Mouse (Mus musculus) midbrain, embryonic 16.5 days (tissue): ENCODE data around the gene Atp2c2. TPM values are rescaled to one million over a fixed set of nuclear protein-coding genes. Genes with fewer than 3 reads are reported as not detected.

ENCODE experiments used
- ATAC-seq: fragments of 200-750 bp; cut with Nextera tagmentation; 2 replicates; pipeline ENCODE4 v1.8.0; 2017; ENCODE audit warnings: moderate TSS enrichment
- H3K27ac ChIP-seq: fragments of 300-500 bp; sonication (generic); 2 replicates; pipeline ENCODE4 v1.5.1; 2014; ENCODE audit warnings: mild to moderate bottlenecking, low read length, mixed read lengths
- H3K27me3 ChIP-seq: fragments of 300-500 bp; sonication (generic); 2 replicates; pipeline ENCODE4 v1.6.1; 2014; ENCODE audit warnings: low read depth, low read length, mixed read lengths; ENCODE audit not compliant: control insufficient read depth, insufficient read depth
- H3K36me3 ChIP-seq: fragments of 300-500 bp; sonication (generic); 2 replicates; pipeline ENCODE4 v1.6.1; 2014; ENCODE audit warnings: mild to moderate bottlenecking, low read length, moderate library complexity, mixed read lengths; ENCODE audit not compliant: control insufficient read depth, insufficient read depth
- H3K4me1 ChIP-seq: fragments of 300-500 bp; sonication (generic); 2 replicates; pipeline ENCODE4 v1.6.1; 2014; ENCODE audit warnings: mild to moderate bottlenecking, low read length, mixed read lengths; ENCODE audit not compliant: control insufficient read depth, insufficient read depth
- H3K4me2 ChIP-seq: fragments of 300-500 bp; sonication (generic); 2 replicates; pipeline ENCODE4 v1.6.1; 2014; ENCODE audit warnings: mild to moderate bottlenecking, low read length, mixed read lengths
- H3K4me3 ChIP-seq: fragments of 300-500 bp; sonication (generic); 2 replicates; pipeline ENCODE4 v1.5.1; 2014; ENCODE audit warnings: low read depth, mild to moderate bottlenecking, low read length, moderate library complexity, mixed read lengths
- H3K9ac ChIP-seq: fragments of 300-500 bp; sonication (generic); 2 replicates; pipeline ENCODE4 v1.6.1; 2014; ENCODE audit warnings: low read depth, low read length, mixed read lengths
- H3K9me3 ChIP-seq: fragments of 300-500 bp; sonication (generic); replicated peaks from 2 replicates; pipeline ENCODE4 v1.6.1; 2014; ENCODE audit warnings: mild to moderate bottlenecking, low read length, mixed read lengths; ENCODE audit not compliant: control insufficient read depth, poor library complexity, severe bottlenecking
- WGBS: fragments of 180-500 bp; shearing (Covaris S2); extraction: QIAGEN DNeasy Blood & Tissue Kit; methylation state at CpG from one replicate; pipeline ENCODE4 v1.1.7; 2014; 5-methylcytosine and 5-hydroxymethylcytosine counted together
- polyA plus RNA-seq: library from polyadenylated mRNA; unstranded; fragments of >200 nt; fragmentation: Nextera tagmentation; extraction: Ambion mirVana; gene quantifications from 2 replicates; pipeline ENCODE4 v1.2.1, GENCODE M21; 2015

Atp2c2 gene
- polyA plus RNA-seq, 1 experiment from 2014 or later = 0.18 TPM

- Histone ChIP-seq H3K36me3 (no peaks in the 10 kb centered on the region), H3K9ac (no peak overlapping the region), H3K4me1 (no peaks in the 10 kb centered on the region), H3K27ac (no peak overlapping the region), H3K4me3 (no peak overlapping the region), H3K9me3 (no peaks in the 10 kb centered on the region), H3K27me3 (no peaks in the 10 kb centered on the region), H3K4me2 (no peak overlapping the region)
- 91% methylated on average over 8 of the region's 8 CpGs for WGBS
- no peak for ATAC-seq
Observed at GRCm38 (mm10) chr8:119727093-119727492, 27.3 kb downstream of the Atp2c2 start.

- no peaks in the 10 kb centered on the region for H3K9me3 ChIP-seq
- no peak overlapping the region for H3K27ac ChIP-seq
- H3K4me3 ChIP-seq = no peak overlapping the region
- ATAC-seq = no peak
- WGBS = 92% methylated on average over 8 of the region's 8 CpGs
- no peak overlapping the region for H3K9ac ChIP-seq
- no peaks in the 10 kb centered on the region for H3K4me1 ChIP-seq
- H3K4me2 ChIP-seq = no peak overlapping the region
- H3K27me3 ChIP-seq = no peaks in the 10 kb centered on the region
- H3K36me3 ChIP-seq = no peaks in the 10 kb centered on the region
Observed at GRCm38 (mm10) chr8:119728351-119728895, 28.6 kb downstream of the Atp2c2 start.

GRCm38 (mm10) chr8:119732072-119732471 lies 32.3 kb downstream of the Atp2c2 start:
- Histone ChIP-seq H3K36me3 (no peaks in the 10 kb centered on the region), H3K9me3 (no peaks in the 10 kb centered on the region), H3K27ac (no peak overlapping the region), H3K4me2 (no peak overlapping the region), H3K9ac (no peak overlapping the region), H3K27me3 (no peaks in the 10 kb centered on the region), H3K4me1 (no peaks in the 10 kb centered on the region), H3K4me3 (no peak overlapping the region)
- 70% methylated on average over 13 of the region's 13 CpGs for WGBS
- no peak for ATAC-seq

GRCm38 (mm10) chr8:119736348-119736917 lies 36.6 kb downstream of the Atp2c2 start:
- H3K4me1 ChIP-seq = no peaks in the 10 kb centered on the region
- H3K36me3 ChIP-seq = no peaks in the 10 kb centered on the region
- no peaks in the 10 kb centered on the region for H3K27me3 ChIP-seq
- WGBS = 89% methylated on average over 10 of the region's 10 CpGs
- no peak for ATAC-seq
- no peaks in the 10 kb centered on the region for H3K9me3 ChIP-seq
- no peak overlapping the region for H3K9ac ChIP-seq
- no peak overlapping the region for H3K4me3 ChIP-seq
- no peak overlapping the region for H3K4me2 ChIP-seq
- no peak overlapping the region for H3K27ac ChIP-seq

- no peak overlapping the region for H3K9ac ChIP-seq
- H3K36me3 ChIP-seq = no peaks in the 10 kb centered on the region
- H3K9me3 ChIP-seq = no peaks in the 10 kb centered on the region
- no peak overlapping the region for H3K4me3 ChIP-seq
- no peak overlapping the region for H3K27ac ChIP-seq
- 83% methylated on average over 11 of the region's 11 CpGs for WGBS
- no peaks in the 10 kb centered on the region for H3K4me1 ChIP-seq
- ATAC-seq = no peak
- no peak overlapping the region for H3K4me2 ChIP-seq
- H3K27me3 ChIP-seq = no peaks in the 10 kb centered on the region
Observed at GRCm38 (mm10) chr8:119737093-119737900, 37.5 kb downstream of the Atp2c2 start.

- Histone ChIP-seq H3K27me3 (no peaks in the 10 kb centered on the region), H3K9ac (no peak overlapping the region), H3K4me1 (no peaks in the 10 kb centered on the region), H3K36me3 (no peaks in the 10 kb centered on the region), H3K27ac (no peak overlapping the region), H3K4me3 (no peak overlapping the region), H3K4me2 (no peak overlapping the region), H3K9me3 (no peaks in the 10 kb centered on the region)
- ATAC-seq = no peak
- 85% methylated on average over 19 of the region's 19 CpGs for WGBS
Observed at GRCm38 (mm10) chr8:119738129-119738907, 38.5 kb downstream of the Atp2c2 start.

GRCm38 (mm10) chr8:119740634-119741033 lies 40.8 kb downstream of the Atp2c2 start:
- H3K9me3 ChIP-seq = no peaks in the 10 kb centered on the region
- no peak overlapping the region for H3K27ac ChIP-seq
- WGBS = 46% methylated on average over 4 of the region's 4 CpGs
- H3K4me2 ChIP-seq = no peak overlapping the region
- no peaks in the 10 kb centered on the region for H3K4me1 ChIP-seq
- no peak for ATAC-seq
- no peak overlapping the region for H3K9ac ChIP-seq
- no peaks in the 10 kb centered on the region for H3K27me3 ChIP-seq
- H3K36me3 ChIP-seq = no peaks in the 10 kb centered on the region
- H3K4me3 ChIP-seq = no peak overlapping the region

- Histone ChIP-seq H3K4me2 (no peak overlapping the region), H3K4me1 (no peaks in the 10 kb centered on the region), H3K27me3 (no peaks in the 10 kb centered on the region), H3K9me3 (no peaks in the 10 kb centered on the region), H3K27ac (no peak overlapping the region), H3K4me3 (no peak overlapping the region), H3K36me3 (no peaks in the 10 kb centered on the region), H3K9ac (no peak overlapping the region)
- no peak for ATAC-seq
- 85% methylated on average over 7 of the region's 7 CpGs for WGBS
Observed at GRCm38 (mm10) chr8:119742409-119742808, 42.6 kb downstream of the Atp2c2 start.
